Mouse (Mus musculus) urinary bladder, postnatal 14 days (tissue): Measurements from ENCODE around the gene Sergef.

Experiments
- DNase-seq: peaks from one replicate; pipeline ENCODE4 v3.0.0; 2021; ENCODE audit warnings: low spot score

Sergef gene

DNA sequence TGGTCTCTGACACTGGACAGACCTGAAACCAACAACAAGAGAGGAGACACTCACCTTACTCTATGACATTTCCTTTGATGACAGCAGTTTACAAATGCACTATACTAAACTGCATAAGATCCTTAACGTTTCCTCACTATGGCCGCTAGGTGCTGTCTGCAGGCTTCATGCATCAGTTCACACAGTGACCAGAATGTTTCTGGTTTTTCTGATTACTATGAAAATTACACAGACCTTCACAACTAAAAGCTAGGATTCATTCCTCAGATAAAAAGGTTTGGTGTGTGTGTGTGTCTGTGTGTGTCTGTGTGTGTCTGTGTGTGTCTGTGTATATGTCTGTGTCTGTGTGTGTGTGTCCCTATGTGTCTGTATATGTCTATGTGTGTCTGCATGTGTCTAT is 63.7 kb downstream of the Sergef start:
- no peak for DNase-seq

GRCm38 (mm10) chr7:46572803-46573594 is 66.6 kb downstream of the Sergef start:
- DNase-seq: no peak

GRCm38 (mm10) chr7:46569509-46569908 is 70.1 kb downstream of the Sergef start:
- peak; percentile 40 for DNase-seq

DNA sequence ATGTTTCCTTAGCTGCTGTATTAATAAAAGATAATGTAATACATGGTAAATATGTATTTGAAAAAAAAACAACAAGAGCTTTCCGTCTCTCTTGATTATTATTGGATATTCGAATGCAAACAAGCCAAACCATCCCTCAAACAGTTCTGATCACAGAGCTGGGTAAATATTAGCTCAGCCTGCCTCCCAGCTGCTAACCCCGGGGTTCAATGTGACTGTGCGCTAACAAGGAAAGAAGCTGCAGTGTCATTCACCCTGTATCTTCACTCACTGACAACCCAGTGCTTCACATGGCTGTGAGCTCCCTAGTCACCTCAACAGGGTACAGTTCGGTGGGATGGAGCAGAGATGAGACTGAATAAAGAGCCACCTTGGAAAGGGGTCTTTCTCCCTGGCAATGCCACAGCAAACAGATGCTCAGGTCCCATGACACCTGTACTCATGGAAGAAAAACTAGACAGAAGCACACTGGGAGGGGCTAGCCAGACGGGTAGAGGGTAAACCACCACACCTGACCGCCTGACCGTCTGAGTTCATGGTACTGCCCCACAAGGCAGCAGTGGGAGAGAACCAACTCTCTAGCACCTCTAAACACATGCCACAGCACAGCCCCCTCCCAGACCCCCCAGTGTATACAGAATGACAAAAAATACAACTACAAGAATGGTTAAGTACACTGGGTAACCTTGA is 73.1 kb downstream of the Sergef start:
- DNase-seq: no peak

DNA sequence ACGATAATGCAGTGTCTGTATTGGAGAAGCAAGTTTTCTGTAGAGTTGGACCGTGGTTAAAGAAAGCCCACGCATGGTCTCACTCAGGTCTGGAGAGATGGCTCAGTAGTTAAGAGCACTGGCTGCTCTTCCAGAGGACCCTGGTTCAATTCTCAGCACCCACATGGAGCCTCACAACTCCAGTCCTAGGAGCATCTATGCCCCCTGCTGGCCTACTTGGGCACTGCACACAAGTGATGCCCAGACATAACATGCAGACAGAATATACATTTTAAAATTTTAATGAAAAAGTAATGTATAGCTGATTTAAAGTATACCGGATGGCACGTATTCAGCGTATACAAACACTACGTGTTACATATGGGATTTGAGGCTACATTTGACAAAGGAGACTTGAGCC is 74.2 kb downstream of the Sergef start:
- no peak for DNase-seq

DNA sequence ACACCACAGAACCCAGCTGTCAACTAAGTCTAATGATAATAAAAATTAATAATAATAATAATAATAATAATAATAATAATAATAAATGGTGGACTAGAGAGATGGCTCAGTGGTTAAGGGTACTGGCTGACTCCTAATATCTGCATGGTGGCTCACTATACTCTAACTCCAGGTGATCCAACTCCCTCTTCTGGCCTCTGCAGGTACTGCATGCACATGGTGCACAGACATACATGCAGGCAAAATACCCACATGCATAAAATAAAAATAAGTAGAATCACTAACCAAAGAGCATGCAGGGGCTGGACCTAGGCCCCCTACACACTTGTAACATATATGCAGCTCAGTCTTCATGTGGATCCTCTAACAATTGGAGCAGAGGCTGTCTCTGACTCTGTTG is 75.8 kb downstream of the Sergef start:
- DNase-seq: no peak

DNA sequence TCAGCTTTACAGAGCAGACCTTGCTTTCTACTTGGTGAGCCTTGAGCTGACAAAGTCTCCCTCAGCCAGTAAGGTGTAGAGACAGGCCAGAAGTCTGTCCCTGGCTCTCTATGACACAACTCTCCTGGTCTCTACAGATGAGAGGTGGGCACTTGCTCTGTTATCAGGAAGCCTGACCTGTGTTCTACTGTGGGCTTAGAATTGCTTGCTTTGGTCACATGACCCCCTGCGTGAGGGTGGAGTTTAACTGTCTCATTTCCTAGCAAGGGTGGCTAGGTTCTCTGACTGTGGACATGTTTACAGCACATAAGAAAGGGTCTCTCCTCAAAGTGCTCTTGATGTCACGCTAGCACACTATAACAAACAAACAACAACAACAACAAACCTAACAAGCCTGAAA is 79.5 kb downstream of the Sergef start:
- no peak for DNase-seq

- DNase-seq: no peak
Observed at GRCm38 (mm10) chr7:46559643-46560042, 80.0 kb downstream of the Sergef start.

GRCm38 (mm10) chr7:46559006-46559405 is 80.6 kb downstream of the Sergef start:
- no peak for DNase-seq

DNA sequence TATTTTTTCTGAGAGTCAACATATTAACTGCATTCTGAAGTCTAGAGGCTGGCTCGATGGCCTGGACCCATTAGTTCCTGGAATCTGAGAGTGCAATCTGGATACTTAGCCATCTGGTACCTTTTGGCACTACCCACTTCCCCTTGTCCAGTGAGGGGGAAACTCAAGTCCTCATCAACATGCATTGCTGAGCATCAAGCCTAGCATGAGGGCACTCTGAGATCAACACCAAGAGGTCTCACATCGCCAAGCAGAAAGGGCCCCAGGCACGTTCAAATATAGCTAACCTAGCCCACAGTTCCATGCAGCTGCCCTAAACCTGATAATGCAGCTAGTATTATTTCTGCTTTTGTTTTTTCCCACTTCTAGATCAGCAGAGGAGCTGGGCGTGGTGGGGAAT is 81.6 kb downstream of the Sergef start:
- DNase-seq: no peak

DNA sequence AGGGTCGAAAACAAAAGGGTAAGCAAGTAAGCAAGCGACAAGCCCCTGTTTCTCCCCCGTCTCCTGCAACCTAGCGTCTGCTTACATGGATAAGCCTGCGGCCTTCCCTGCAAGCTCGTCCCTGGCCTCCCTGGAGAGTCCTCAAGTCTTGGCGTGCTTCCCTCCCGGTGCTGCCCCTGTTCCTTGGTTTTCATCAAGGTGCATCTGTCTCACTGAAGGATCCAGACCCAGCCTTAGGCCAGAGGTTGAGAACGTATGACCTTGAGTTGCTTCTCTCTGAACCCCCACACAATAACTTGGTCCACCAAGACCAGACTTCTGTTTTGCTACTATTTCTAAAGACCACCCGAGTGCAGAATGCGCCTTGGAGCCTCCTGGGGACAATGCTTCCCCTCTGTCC is 82.2 kb downstream of the Sergef start:
- DNase-seq: no peak

- no peak for DNase-seq
Observed at GRCm38 (mm10) chr7:46556358-46557118, 83.1 kb downstream of the Sergef start.

DNA sequence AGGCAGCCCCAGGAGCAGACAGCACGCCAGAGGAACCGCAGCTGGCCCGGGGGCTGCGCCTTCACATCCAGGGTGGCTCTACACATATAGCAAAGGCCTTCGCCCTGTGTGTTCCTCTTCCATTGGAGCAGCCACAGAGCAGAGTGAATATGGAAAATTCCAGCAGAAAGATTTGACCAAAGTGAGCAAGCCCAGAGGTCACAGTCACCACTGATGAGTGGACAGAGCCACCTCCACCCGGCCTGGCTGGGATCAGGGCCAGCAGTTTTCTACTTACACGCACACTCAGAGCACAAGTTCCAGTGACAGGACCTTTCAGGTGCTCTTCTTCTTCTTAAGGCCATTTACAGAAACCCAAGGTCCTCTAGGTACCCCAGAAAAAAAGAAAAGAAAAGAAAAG is 83.9 kb downstream of the Sergef start:
- no peak for DNase-seq

DNA sequence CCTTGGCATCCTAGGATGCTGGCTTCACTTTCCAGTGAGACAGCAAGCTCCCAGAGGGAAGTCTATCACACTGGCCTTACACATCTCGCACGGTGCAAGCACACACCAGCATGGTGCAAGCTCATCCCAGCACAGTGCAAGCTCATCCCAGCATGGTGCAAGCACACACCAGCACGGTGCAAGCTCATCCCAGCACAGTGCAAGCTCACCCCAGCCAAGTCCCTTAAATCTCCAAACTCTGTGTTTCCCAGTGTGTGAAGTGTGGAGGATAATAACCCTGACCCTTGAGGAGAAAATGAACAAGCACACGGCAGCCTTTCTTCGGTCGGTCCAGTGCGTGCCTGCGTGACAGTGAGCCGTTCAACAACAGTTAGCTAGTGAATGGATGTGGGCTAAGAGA is 84.8 kb downstream of the Sergef start:
- DNase-seq: no peak

GRCm38 (mm10) chr7:46554003-46554402 is 85.6 kb downstream of the Sergef start:
- DNase-seq: peak; percentile 28

DNA sequence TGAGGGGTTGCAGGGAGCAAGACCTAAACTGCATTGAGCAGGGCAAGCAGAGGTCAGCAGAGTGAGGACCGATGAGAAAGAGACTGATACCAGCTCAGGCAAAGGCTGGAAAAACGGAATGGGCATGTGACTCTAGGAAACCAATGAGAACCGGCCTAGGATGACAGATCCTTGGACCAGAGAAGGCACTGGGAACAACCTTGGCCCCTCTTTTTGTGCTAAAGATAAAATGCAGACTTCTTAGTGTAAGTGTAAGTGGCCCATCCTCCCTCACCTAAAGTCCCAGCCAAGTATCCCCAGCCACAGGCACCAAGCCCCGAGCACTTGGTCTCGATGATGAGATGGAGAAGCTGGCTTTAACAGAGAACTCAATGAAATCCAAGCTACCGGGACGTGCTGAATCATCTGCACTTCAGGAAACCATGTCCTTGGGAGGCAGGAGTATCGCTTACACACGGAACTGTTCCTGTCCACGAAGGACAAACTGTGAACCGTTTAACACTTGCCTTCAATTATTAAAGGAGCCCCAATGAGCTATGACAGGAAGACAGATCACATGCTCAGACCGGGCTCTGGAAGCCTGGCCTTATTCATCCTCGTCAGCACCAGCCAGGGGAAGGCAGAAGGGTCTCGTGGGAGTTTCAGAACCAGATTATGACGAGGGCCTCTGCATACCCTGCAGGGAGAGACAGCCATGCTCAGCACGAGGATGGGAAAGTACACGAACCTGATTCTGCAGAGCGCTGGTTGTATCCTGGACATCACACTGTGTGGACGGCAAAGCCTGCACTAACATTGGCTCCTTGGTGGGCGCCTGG is 87.5 kb downstream of the Sergef start:
- DNase-seq: no peak

- no peak for DNase-seq
Observed at GRCm38 (mm10) chr7:46551173-46551572, 88.4 kb downstream of the Sergef start.

- DNase-seq: no peak
Observed at GRCm38 (mm10) chr7:46548124-46548523, 91.5 kb downstream of the Sergef start.

DNA sequence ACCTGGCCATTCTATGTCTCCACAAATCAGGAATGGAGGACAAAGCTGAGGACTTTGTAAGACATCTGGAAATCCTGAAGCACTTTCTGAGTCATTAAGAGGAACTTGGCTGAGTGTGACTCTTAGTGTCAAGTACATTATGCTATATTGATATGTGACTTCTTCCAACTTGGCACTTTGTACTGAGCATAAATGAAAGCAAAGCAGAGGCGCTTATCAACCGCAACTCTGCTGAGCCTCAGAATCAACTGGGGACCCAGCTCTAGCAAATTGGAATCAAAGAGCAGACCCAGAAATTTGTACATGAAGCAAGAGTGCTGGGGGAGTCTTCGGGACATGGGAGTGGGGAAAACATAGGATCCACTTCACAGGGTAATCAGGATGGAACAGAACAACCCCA is 92.0 kb downstream of the Sergef start:
- DNase-seq: no peak

DNA sequence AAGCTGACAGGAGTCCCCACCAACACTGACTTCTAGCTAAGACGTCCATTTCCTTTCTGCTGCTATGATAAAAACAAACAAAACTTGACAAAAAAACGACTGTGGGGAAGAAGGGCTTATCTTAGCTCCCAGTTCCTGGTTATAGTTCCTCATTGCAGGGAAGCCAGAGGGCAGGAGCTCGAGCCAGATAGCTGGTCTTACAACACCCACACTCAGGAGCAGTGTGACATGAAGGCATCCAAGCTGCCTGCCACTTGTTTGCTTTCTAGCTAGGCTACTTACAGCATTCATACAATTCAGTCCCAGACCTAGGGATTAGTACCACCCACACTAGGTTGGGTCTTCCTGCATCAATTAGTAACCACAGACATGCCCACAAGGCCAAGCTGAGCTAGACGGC is 93.1 kb downstream of the Sergef start:
- DNase-seq: no peak

DNA sequence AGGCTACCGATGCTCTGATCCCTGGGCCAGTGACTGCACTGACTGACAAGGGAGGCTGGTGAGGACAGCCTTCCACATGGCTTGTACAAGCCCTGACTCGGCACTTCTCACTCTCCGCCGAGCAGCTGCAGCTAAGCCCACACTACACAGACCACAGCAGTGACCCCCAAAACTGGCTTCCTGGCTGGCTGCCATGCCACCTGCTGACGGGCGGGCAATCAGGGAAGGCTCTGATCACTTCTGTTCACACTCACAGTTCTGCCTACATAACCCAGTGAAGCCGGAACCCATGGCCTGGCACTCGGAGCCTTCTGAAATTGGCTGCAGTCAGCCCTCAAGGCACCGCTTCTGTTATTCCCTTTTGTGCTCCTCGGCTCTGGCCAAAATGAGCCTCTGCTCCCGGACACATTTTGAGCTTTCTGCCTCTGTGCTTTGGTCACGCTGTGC is 95.4 kb downstream of the Sergef start:
- DNase-seq: no peak

DNA sequence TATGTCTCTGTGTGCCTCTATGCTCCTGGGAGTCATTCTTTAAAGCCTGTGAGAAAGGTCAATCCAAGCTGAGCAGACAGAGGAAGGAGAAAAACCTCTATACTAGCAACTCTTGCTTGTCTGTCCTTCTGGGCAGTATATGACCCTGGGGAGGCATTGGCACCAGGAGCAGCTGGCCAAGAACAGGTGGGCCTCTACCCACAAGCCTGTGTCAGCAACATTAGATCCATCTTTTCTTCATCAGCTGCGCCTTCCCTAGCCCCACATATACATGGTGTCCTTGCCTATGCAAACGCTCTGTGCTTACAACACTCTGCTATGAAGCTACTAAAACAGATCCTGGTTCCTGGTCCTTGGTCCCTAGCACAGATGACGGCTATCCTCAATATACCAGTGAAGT is 97.5 kb downstream of the Sergef start:
- DNase-seq: no peak
